Mouse (Mus musculus) erythroblast, embryonic 14.5 days (primary cell): ENCODE data around the gene Zdhhc13. TPM values are rescaled to one million over a fixed set of nuclear protein-coding genes. Genes with fewer than 3 reads are reported as not detected.

Experiments used
- H3K27me3 ChIP-seq: 2 replicates; pipeline ENCODE4 v1.6.1; 2012; ENCODE audit warnings: inconsistent platforms; ENCODE audit not compliant: control insufficient read depth
- H3K36me3 ChIP-seq: 2 replicates; pipeline ENCODE4 v1.6.1; 2012; ENCODE audit warnings: mild to moderate bottlenecking, inconsistent platforms; ENCODE audit not compliant: control insufficient read depth
- H3K4me1 ChIP-seq: 2 replicates; pipeline ENCODE4 v1.6.1; 2012; ENCODE audit warnings: inconsistent platforms; ENCODE audit not compliant: control insufficient read depth
- H3K4me3 ChIP-seq: replicated peaks from 2 replicates; pipeline ENCODE3; 2012; ENCODE audit warnings: moderate library complexity, mild to moderate bottlenecking, inconsistent platforms
- H3K9me3 ChIP-seq: 2 replicates; pipeline ENCODE4 v1.6.1; 2012; ENCODE audit warnings: low read length, inconsistent platforms, mixed read lengths; ENCODE audit not compliant: control insufficient read depth
- GATA1 ChIP-seq: IDR thresholded peaks from 2 replicates; pipeline ENCODE4 v1.6.1; 2012; ENCODE audit warnings: low read length, inconsistent platforms, mixed read lengths
- TAL1 ChIP-seq: IDR thresholded peaks from 3 replicates; pipeline ENCODE4 v1.6.1; 2012; ENCODE audit warnings: low read length, inconsistent platforms, mixed read lengths
- polyA plus RNA-seq: library from polyadenylated mRNA; stranded (reverse); fragments of >175 nt; gene quantifications from 2 replicates; pipeline ENCODE4 v1.2.3, GENCODE M21; 2012

Zdhhc13 gene
- polyA plus RNA-seq, 1 experiment, result 0.08 TPM

DNA sequence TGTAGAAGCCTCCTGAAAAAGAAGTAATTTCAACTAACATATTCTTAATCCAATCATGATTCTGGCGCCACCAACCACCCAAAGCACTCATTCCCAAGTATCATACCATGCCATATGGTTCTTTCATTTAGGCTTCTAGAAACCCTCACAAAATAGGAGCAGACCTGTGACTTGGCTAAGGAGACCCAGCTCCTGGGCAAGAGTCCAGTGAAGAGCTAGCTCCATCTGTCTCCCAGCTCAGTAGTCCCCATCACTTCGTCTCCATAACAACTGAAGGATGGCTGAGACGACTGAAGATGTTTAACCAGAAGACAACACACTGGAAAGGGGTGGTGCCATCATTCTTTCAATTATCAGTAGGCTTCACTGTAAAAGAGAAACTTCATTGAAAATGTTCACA, 9.7 kb upstream of the Zdhhc13 start:
- H3K9me3 ChIP-seq, result no peaks in the 10 kb centered on the region
- no peak for TF ChIP-seq GATA1
- no peak for TF ChIP-seq TAL1
- no peak overlapping the region for H3K4me3 ChIP-seq
- no peaks in the 10 kb centered on the region for H3K27me3 ChIP-seq
- no peaks in the 10 kb centered on the region for H3K4me1 ChIP-seq
- H3K36me3 ChIP-seq, result no peaks in the 10 kb centered on the region

DNA sequence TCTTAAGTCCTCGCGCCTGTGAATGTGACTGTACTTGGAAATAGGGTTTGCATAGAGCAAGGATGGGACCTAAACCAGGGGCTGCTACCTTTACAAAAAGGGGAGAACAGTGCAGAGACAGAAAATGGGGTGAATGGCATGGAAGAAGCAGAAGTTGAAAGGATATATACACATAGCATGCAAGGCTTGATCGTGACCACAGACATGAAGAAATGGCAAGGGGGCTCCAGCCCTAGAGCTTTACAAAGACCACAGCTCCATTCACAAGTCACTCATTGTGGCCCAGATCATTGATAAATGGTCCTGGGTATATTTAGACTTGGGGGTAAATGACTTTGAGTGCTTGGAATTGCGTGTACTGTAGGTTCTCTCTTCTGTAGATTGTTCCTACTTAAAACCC, 6.4 kb upstream of the Zdhhc13 start:
- Histone ChIP-seq H3K27me3 (no peaks in the 10 kb centered on the region), H3K4me1 (no peaks in the 10 kb centered on the region), H3K4me3 (no peak overlapping the region), H3K9me3 (no peaks in the 10 kb centered on the region), H3K36me3 (no peaks in the 10 kb centered on the region)
- TF ChIP-seq TAL1, result no peak
- no peak for TF ChIP-seq GATA1

DNA sequence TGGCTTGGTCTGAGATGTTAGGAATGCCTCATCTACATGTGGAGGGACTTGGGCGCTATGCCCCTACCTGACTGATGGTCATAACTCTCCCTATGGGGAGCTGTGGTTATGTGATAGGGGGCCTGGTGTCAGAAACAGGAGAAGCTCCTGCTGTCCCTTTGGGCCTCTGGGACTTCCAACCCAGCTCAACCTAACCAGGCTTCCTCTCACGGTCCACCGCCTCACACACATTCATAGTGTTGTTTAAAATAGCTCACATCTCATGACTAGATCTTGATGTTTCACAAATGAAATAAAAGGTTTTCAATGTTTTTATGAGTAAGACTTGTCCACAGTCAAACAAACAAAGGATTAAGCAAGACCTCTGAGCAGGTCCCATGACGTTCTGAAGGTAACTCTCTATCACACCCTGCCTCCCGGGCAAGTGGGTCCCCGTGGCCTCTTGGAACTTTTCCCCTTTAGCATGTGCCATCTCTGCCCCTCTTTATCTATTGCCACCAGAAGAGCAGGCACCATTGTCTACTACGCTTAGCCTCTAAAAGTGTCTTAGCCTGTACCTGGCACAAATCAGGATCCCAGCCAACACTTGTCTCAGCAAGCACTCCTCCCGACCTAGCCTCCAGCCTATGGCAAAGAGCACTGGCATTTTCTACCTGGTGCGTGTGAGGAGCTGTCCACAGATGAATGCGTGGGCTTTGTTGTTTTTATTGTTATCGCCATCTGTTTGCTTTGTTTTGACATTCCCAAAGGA, 3.9 kb upstream of the Zdhhc13 start:
- H3K4me3 ChIP-seq, result no peak overlapping the region
- TF ChIP-seq GATA1 (no peak), TAL1 (no peak)
- H3K27me3 ChIP-seq, result no peaks in the 10 kb centered on the region
- H3K36me3 ChIP-seq, result no peaks in the 10 kb centered on the region
- H3K9me3 ChIP-seq, result no peaks in the 10 kb centered on the region
- peaks cover 16% of the 10 kb centered on the region for H3K4me1 ChIP-seq

DNA sequence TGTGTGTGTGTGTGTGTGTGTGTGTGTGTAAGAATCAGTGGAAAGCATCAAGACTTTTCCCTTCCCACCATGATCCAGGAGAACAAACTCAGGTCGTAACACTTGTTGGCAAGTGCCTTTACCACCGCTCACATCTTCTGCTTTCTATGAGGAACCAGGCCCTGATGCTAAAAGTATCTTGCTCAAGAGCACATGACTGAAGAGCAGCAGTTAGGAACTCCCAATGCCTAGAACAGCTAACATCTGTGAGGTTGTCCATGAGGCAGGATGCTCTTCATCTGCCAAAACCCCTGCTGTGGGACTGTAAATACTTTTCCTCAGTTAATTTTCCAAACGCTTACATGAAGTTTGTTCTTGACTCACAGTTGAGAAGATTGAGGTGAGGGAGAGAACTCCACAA, 455 bp upstream of the Zdhhc13 start:
- peak overlapping the region; percentile 87 for H3K4me3 ChIP-seq
- no peak for TF ChIP-seq GATA1
- TF ChIP-seq TAL1, result no peak
- no peaks in the 10 kb centered on the region for H3K36me3 ChIP-seq
- no peaks in the 10 kb centered on the region for H3K9me3 ChIP-seq
- peaks cover 30% of the 10 kb centered on the region for H3K4me1 ChIP-seq
- no peaks in the 10 kb centered on the region for H3K27me3 ChIP-seq

DNA sequence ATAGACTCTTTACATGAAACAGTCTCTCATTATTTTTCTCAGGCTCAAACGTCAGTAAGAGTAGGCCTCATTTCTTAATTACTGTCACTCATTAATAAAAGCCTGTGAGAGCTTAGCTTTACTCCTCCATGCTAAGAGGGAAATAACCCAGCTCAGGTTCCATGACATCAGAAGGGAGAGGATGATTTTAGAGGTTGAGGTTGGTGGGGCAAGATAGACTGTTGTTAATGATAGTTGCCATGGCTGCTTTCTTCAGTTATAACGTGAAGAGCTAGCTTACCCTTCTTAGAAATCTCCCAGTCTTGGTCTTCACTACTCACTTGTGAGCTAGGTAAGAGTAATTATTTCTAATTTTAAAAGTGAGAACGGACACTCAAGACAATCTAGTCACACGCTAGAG, 1.3 kb downstream of the Zdhhc13 start:
- Histone ChIP-seq H3K36me3 (no peaks in the 10 kb centered on the region; the same call in 1 of the 2 replicates), H3K27me3 (no peaks in the 10 kb centered on the region), H3K9me3 (no peaks in the 10 kb centered on the region), H3K4me3 (peak overlapping the region; percentile 8), H3K4me1 (peaks cover 30% of the 10 kb centered on the region)
- TF ChIP-seq GATA1, result no peak
- TF ChIP-seq TAL1, result no peak

DNA sequence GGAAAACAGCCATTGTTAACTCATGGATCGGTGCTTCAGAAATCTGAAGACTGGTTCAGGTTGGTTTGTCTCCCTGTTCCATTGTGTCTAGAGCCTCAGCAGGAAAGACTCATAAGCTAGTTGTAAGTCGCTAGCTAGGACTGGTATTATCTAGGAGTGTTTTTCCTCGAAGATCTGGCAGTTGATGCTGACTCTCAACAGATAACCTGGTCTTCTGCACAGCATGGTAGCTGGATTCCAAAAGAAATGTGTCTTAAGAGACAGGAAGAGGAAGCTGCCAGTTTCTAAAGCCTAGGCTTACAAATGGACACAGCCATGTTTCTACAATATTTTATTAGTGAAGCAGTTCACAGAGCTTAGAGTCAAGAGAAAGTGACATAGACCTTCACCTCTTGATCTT, 2.6 kb downstream of the Zdhhc13 start:
- H3K4me3 ChIP-seq, result no peak overlapping the region
- peaks cover 30% of the 10 kb centered on the region for H3K4me1 ChIP-seq
- H3K27me3 ChIP-seq, result no peaks in the 10 kb centered on the region
- TF ChIP-seq GATA1 (no peak), TAL1 (no peak)
- H3K36me3 ChIP-seq, result peaks cover 5% of the 10 kb centered on the region
- no peaks in the 10 kb centered on the region for H3K9me3 ChIP-seq

DNA sequence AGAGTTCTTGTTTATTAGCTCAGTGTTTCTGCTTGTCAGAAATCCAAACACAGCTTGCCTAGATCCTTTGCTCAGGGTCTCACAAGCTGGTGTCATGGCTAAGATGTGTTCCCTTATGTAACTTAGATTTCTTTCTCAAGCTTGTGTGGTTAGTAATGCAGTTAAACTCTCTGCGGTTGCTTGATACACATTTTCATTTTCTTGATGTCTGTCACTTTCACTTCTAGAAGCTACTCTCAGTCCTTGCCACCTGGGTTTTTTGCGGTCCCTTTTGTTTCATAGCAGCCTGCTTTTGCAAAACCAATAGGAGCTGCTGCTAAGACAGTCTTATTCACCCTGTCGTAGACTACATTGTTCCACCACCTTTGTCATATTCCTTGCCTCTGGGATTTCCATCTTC, 6.3 kb downstream of the Zdhhc13 start:
- Histone ChIP-seq H3K4me1 (peaks cover 13% of the 10 kb centered on the region), H3K9me3 (no peaks in the 10 kb centered on the region), H3K4me3 (no peak overlapping the region), H3K36me3 (peaks cover 17% of the 10 kb centered on the region), H3K27me3 (no peaks in the 10 kb centered on the region)
- TF ChIP-seq GATA1 (no peak), TAL1 (no peak)

DNA sequence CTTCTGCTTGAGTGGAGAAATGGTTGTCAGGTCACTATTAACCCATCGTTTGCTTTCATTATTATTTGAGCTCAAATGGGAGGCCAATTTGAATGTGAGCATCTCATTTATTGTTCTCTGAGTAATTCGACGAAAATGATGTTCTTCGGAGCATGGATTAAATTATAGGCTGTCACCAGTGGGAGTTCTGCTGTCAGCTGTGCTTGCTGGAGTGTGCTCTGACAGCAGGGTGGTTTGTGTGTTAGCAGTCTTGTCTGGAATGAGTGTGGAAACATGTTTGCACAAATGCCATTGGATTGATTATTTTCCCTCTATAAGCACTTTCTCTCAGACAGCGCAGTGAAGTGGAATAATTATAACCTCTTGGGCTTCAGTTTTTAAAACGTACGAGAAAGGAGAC, 14.6 kb downstream of the Zdhhc13 start:
- peaks cover 58% of the 10 kb centered on the region for H3K36me3 ChIP-seq
- H3K4me3 ChIP-seq, result no peak overlapping the region
- no peaks in the 10 kb centered on the region for H3K9me3 ChIP-seq
- H3K4me1 ChIP-seq, result no peaks in the 10 kb centered on the region
- TF ChIP-seq GATA1, result no peak
- no peaks in the 10 kb centered on the region for H3K27me3 ChIP-seq

DNA sequence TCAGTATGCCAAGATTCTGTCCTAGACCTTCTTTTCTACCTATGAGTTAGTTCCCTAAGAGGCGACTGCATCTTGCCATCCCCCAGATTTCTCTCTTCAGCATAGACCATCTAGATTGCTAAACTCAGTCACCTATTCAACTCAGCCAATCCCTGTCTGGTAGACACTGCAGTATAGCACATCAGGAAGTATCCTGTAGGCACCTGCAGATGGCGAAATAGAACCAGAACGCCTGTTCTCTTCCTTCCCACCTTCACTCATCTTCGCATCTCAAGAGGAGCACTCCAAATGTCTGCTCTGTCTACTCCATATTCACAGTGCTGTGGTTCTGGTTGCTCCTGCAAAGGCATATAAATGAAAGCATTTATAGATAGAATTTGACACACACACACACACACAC, 17.8 kb downstream of the Zdhhc13 start:
- Histone ChIP-seq H3K36me3 (peaks cover 67% of the 10 kb centered on the region), H3K9me3 (no peaks in the 10 kb centered on the region), H3K27me3 (no peaks in the 10 kb centered on the region), H3K4me1 (no peaks in the 10 kb centered on the region), H3K4me3 (no peak overlapping the region)
- TF ChIP-seq TAL1 (no peak), GATA1 (no peak)

DNA sequence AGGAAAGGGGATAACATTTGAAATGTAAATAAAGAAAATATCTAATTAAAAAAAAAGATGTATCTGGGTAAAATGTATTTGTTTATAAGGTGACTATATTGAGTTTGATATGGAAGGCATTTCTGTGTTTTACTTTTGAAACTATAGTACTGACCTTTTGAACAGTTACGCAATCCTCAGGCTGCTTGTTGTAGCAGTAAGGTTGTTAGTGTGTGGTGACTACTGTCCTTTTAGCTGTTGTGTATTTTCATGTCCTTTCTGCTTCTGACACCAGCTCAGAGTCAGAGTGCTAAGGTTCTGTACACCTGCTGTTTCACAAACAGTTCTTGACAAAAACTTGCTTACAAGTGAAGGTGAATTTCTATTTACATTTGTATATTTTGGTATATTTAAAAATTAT, 21.8 kb downstream of the Zdhhc13 start:
- Histone ChIP-seq H3K27me3 (no peaks in the 10 kb centered on the region), H3K36me3 (peaks cover 51% of the 10 kb centered on the region), H3K4me1 (no peaks in the 10 kb centered on the region), H3K9me3 (no peaks in the 10 kb centered on the region), H3K4me3 (no peak overlapping the region)
- TF ChIP-seq GATA1 (no peak), TAL1 (no peak)
